25 mouse cellular contexts compared by ENCODE assay signal in genomic region chr9:94386190-94386589, GRCm38 (mm10).
"Had no signal": no experiment of that assay in that cellular context is flagged by ENCODE, and none has a peak within 500 bp of the region (broad histone marks: within the 10 kb centered on the region; RNA-seq: fewer than 3 reads in every experiment).

No protein-coding gene starts in this region.

- H3K9ac ChIP-seq: heart, embryonic 12.5 days; hindbrain, embryonic 12.5 days; hindbrain, embryonic 14.5 days; intestine, embryonic 15.5 days; limb, embryonic 13.5 days; limb, embryonic 15.5 days had no signal

- H3K4me1 ChIP-seq: heart, embryonic 10.5 days; heart, embryonic 12.5 days; hindbrain, embryonic 10.5 days; hindbrain, embryonic 12.5 days; intestine, embryonic 15.5 days; limb, embryonic 13.5 days; limb, embryonic 15.5 days had no signal

- ATAC-seq: hindbrain, embryonic 16.5 days; inflammation-experienced regulatory T-cells, adult 6 months; intestine, embryonic 15.5 days; intestine, postnatal 0 days had no signal

- H3K9me3 ChIP-seq: heart, embryonic 10.5 days; heart, embryonic 12.5 days; hindbrain, embryonic 10.5 days; hindbrain, embryonic 12.5 days; intestine, embryonic 15.5 days; limb, embryonic 13.5 days; limb, embryonic 15.5 days had no signal

- H3K27ac ChIP-seq: gastrocnemius, adult 2 months; heart, embryonic 10.5 days; hindbrain, embryonic 10.5 days; hindbrain, embryonic 12.5 days; hindbrain, embryonic 14.5 days; intestine, embryonic 15.5 days; kidney, postnatal 0 days; limb, embryonic 13.5 days; limb, embryonic 15.5 days had no signal

- H3K4me3 ChIP-seq: gastrocnemius, adult 2 months; heart, embryonic 10.5 days; heart, embryonic 12.5 days; hindbrain, embryonic 10.5 days; hindbrain, embryonic 12.5 days; intestine, embryonic 15.5 days; limb, embryonic 13.5 days; limb, embryonic 15.5 days had no signal

- H3K36me3 ChIP-seq: heart, embryonic 10.5 days; heart, embryonic 12.5 days; hindbrain, embryonic 10.5 days; hindbrain, embryonic 12.5 days; intestine, embryonic 15.5 days; limb, embryonic 13.5 days; limb, embryonic 15.5 days had no signal

- H3K27me3 ChIP-seq: heart, embryonic 12.5 days; hindbrain, embryonic 12.5 days; intestine, embryonic 15.5 days; limb, embryonic 13.5 days; limb, embryonic 15.5 days had no signal

- DNase-seq: gastrocnemius, adult 2 months; gastrocnemius, postnatal 10 days; gastrocnemius, postnatal 25 days; heart, adult 18-20 months; heart, postnatal 10 days; heart, postnatal 4 days; kidney, adult 18-20 months; kidney, adult 8-10 months; kidney, postnatal 14 days; kidney, postnatal 36 days; layer of hippocampus, adult 9-11 months; layer of hippocampus, postnatal 36 days; left cerebral cortex, postnatal 4 days had no signal

- H3K4me2 ChIP-seq: heart, embryonic 12.5 days; hindbrain, embryonic 12.5 days; hindbrain, embryonic 14.5 days; intestine, embryonic 15.5 days; limb, embryonic 13.5 days; limb, embryonic 15.5 days had no signal
